Mouse (Mus musculus) brain, embryonic 14.5 days (tissue): ENCODE data around the gene Dlx5.

Experiments used
- CTCF ChIP-seq: fragments of 200-500 bp; IDR thresholded peaks from 2 replicates; pipeline ENCODE4 v1.5.1; 2012; ENCODE audit warnings: inconsistent platforms, mild to moderate bottlenecking, moderate library complexity, borderline replicate concordance; ENCODE audit not compliant: insufficient read depth, insufficient read length; ENCODE audit errors: extremely low read depth
- POLR2A ChIP-seq: fragments of 200-500 bp; IDR thresholded peaks from 2 replicates; pipeline ENCODE4 v1.6.1; 2012; ENCODE audit warnings: mild to moderate bottlenecking, inconsistent platforms, borderline replicate concordance; ENCODE audit not compliant: poor library complexity, insufficient read depth, insufficient read length, severe bottlenecking; ENCODE audit errors: extremely low read depth

- TF ChIP-seq CTCF, result no peak
- no peak for TF ChIP-seq POLR2A
Observed at GRCm38 (mm10) chr6:6917334-6917733, 35.4 kb upstream of the Dlx5 start.
